Mouse (Mus musculus): Measurements from ENCODE around the gene Ablim2. TPM values are rescaled to one million over a fixed set of nuclear protein-coding genes. Genes with fewer than 3 reads are reported as not detected.

Gene Ablim2
- total RNA-seq, 2 experiments from 2014 or later, result 0.22 to 0.38 TPM

- peak; percentile 75 for ATAC-seq (replicated peaks; ENCODE audit: low FRiP score, low TSS enrichment, poor library complexity, severe bottlenecking)
Measured at GRCm38 (mm10) chr5:35858069-35858468, 100.4 kb downstream of the Ablim2 start.

- no peak for ATAC-seq (replicated peaks; ENCODE audit: low FRiP score, low TSS enrichment, poor library complexity, severe bottlenecking)
Measured at GRCm38 (mm10) chr5:35861456-35861855, 103.8 kb downstream of the Ablim2 start.

GRCm38 (mm10) chr5:35869973-35870372 lies 112.3 kb downstream of the Ablim2 start:
- no peak for ATAC-seq (replicated peaks; ENCODE audit: low FRiP score, low TSS enrichment, poor library complexity, severe bottlenecking)

- ATAC-seq (replicated peaks; ENCODE audit: low FRiP score, low TSS enrichment, poor library complexity, severe bottlenecking), result peak; percentile 77; the same call in 1 of the 2 replicates
Measured at GRCm38 (mm10) chr5:35870408-35871012, 112.8 kb downstream of the Ablim2 start.

GRCm38 (mm10) chr5:35873382-35873781 lies 115.7 kb downstream of the Ablim2 start:
- ATAC-seq (replicated peaks; ENCODE audit: low FRiP score, low TSS enrichment, poor library complexity, severe bottlenecking), result no peak

GRCm38 (mm10) chr5:35876236-35876635 lies 118.6 kb downstream of the Ablim2 start:
- no peak for ATAC-seq (replicated peaks; ENCODE audit: low FRiP score, low TSS enrichment, poor library complexity, severe bottlenecking)

- ATAC-seq (replicated peaks; ENCODE audit: low FRiP score, low TSS enrichment, poor library complexity, severe bottlenecking), result no peak
Measured at GRCm38 (mm10) chr5:35879199-35879598, 121.5 kb downstream of the Ablim2 start.

GRCm38 (mm10) chr5:35882391-35882790 lies 124.7 kb downstream of the Ablim2 start:
- no peak for ATAC-seq (replicated peaks; ENCODE audit: low FRiP score, low TSS enrichment, poor library complexity, severe bottlenecking)

GRCm38 (mm10) chr5:35884262-35884661 lies 126.6 kb downstream of the Ablim2 start:
- ATAC-seq (replicated peaks; ENCODE audit: low FRiP score, low TSS enrichment, poor library complexity, severe bottlenecking), result no peak

GRCm38 (mm10) chr5:35884689-35885088 lies 127.0 kb downstream of the Ablim2 start:
- no peak for ATAC-seq (replicated peaks; ENCODE audit: low FRiP score, low TSS enrichment, poor library complexity, severe bottlenecking)

- no peak for ATAC-seq (replicated peaks; ENCODE audit: low FRiP score, low TSS enrichment, poor library complexity, severe bottlenecking)
Measured at GRCm38 (mm10) chr5:35888959-35889358, 131.3 kb downstream of the Ablim2 start.

GRCm38 (mm10) chr5:35889641-35890040 lies 132.0 kb downstream of the Ablim2 start:
- no peak for ATAC-seq (replicated peaks; ENCODE audit: low FRiP score, low TSS enrichment, poor library complexity, severe bottlenecking)

GRCm38 (mm10) chr5:35890985-35891730 lies 133.5 kb downstream of the Ablim2 start:
- no peak for ATAC-seq (replicated peaks; ENCODE audit: low FRiP score, low TSS enrichment, poor library complexity, severe bottlenecking)

- no peak for ATAC-seq (replicated peaks; ENCODE audit: low FRiP score, low TSS enrichment, poor library complexity, severe bottlenecking)
Measured at GRCm38 (mm10) chr5:35892363-35892762, 134.7 kb downstream of the Ablim2 start.

GRCm38 (mm10) chr5:35893093-35893804 lies 135.6 kb downstream of the Ablim2 start, which contains the start of gene Afap1:
Afap1 (plus strand) TSS chr5:35893319.
- ATAC-seq (replicated peaks; ENCODE audit: low FRiP score, low TSS enrichment, poor library complexity, severe bottlenecking), result peak; percentile 98

- peak; percentile 50 for ATAC-seq (replicated peaks; ENCODE audit: low FRiP score, low TSS enrichment, poor library complexity, severe bottlenecking)
Measured at GRCm38 (mm10) chr5:35893805-35894260, 136.2 kb downstream of the Ablim2 start.

- no peak for ATAC-seq (replicated peaks; ENCODE audit: low FRiP score, low TSS enrichment, poor library complexity, severe bottlenecking)
Measured at GRCm38 (mm10) chr5:35894295-35895047, 136.8 kb downstream of the Ablim2 start.

GRCm38 (mm10) chr5:35895926-35896325 lies 138.2 kb downstream of the Ablim2 start:
- no peak for ATAC-seq (replicated peaks; ENCODE audit: low FRiP score, low TSS enrichment, poor library complexity, severe bottlenecking)

- ATAC-seq (replicated peaks; ENCODE audit: low FRiP score, low TSS enrichment, poor library complexity, severe bottlenecking), result no peak
Measured at GRCm38 (mm10) chr5:35896556-35896955, 138.9 kb downstream of the Ablim2 start.

- no peak for ATAC-seq (replicated peaks; ENCODE audit: low FRiP score, low TSS enrichment, poor library complexity, severe bottlenecking)
Measured at GRCm38 (mm10) chr5:35897147-35897546, 139.5 kb downstream of the Ablim2 start.

Measured in megakaryocyte-erythroid progenitor cell, adult 5-6 weeks (primary cell).